Mouse (Mus musculus) stomach, embryonic 15.5 days (tissue): ENCODE measurements at regions not wholly inside any gene's neighbourhood (a gene's known extent, or its start where the extent isn't known, plus 50 kb on each side); places are given as distances from the start of the nearest gene placed in this dataset.

Experiments used
- ATAC-seq: fragments of 200-750 bp; cut with Nextera tagmentation; 2 replicates; pipeline ENCODE4 v1.8.0; 2017; ENCODE audit warnings: low read depth, moderate number of reproducible peaks, moderate TSS enrichment; ENCODE audit not compliant: insufficient read depth, low FRiP score
- H3K27ac ChIP-seq: fragments of 300-500 bp; sonication (generic); 2 replicates; pipeline ENCODE4 v1.5.1; 2015; ENCODE audit warnings: mild to moderate bottlenecking, inconsistent platforms
- H3K27me3 ChIP-seq: fragments of 300-500 bp; sonication (generic); replicated peaks from 2 replicates; pipeline ENCODE4 v1.6.1; 2015; ENCODE audit warnings: inconsistent platforms
- H3K36me3 ChIP-seq: fragments of 300-500 bp; sonication (generic); 2 replicates; pipeline ENCODE4 v1.6.1; 2015; ENCODE audit warnings: inconsistent platforms
- H3K4me1 ChIP-seq: fragments of 300-500 bp; sonication (generic); 2 replicates; pipeline ENCODE4 v1.6.1; 2015; ENCODE audit warnings: inconsistent platforms
- H3K4me2 ChIP-seq: fragments of 300-500 bp; sonication (generic); 2 replicates; pipeline ENCODE4 v1.6.1; 2015; ENCODE audit warnings: mild to moderate bottlenecking, inconsistent platforms
- H3K4me3 ChIP-seq: fragments of 300-500 bp; sonication (generic); replicated peaks from 2 replicates; pipeline ENCODE4 v1.5.1; 2015; ENCODE audit warnings: inconsistent platforms
- H3K9ac ChIP-seq: fragments of 300-500 bp; sonication (generic); 2 replicates; pipeline ENCODE4 v1.6.1; 2015; ENCODE audit warnings: inconsistent platforms
- H3K9me3 ChIP-seq: fragments of 300-500 bp; sonication (generic); 2 replicates; pipeline ENCODE4 v1.6.1; 2016; ENCODE audit warnings: inconsistent platforms
- WGBS: fragments of 180-500 bp; shearing (Covaris S2); methylation state at CpG from one replicate; pipeline ENCODE4 v1.1.7; 2015; 5-methylcytosine and 5-hydroxymethylcytosine counted together

GRCm38 (mm10) chr1:167163486-167163885 is 121.6 kb downstream of the Uck2 start:
- Histone ChIP-seq H3K27me3 (no peaks in the 10 kb centered on the region), H3K9ac (no peak overlapping the region), H3K36me3 (no peaks in the 10 kb centered on the region), H3K4me3 (no peak overlapping the region), H3K4me1 (no peaks in the 10 kb centered on the region), H3K4me2 (no peak overlapping the region), H3K9me3 (no peaks in the 10 kb centered on the region), H3K27ac (no peak overlapping the region)
- 0 out of 2 replicates have a peak, but pooled peaks have one; percentile 7 for ATAC-seq
- WGBS, result 16% methylated on average over 3 of the region's 3 CpGs

GRCm38 (mm10) chr1:167162495-167162894 is 122.6 kb downstream of the Uck2 start:
- H3K4me2 ChIP-seq, result no peak overlapping the region
- H3K9ac ChIP-seq, result no peak overlapping the region
- H3K27ac ChIP-seq, result no peak overlapping the region
- no peaks in the 10 kb centered on the region for H3K4me1 ChIP-seq
- no peak overlapping the region for H3K4me3 ChIP-seq
- WGBS, result 72% methylated on average over 8 of the region's 8 CpGs
- ATAC-seq, result no peak
- H3K36me3 ChIP-seq, result no peaks in the 10 kb centered on the region
- no peaks in the 10 kb centered on the region for H3K9me3 ChIP-seq
- H3K27me3 ChIP-seq, result no peaks in the 10 kb centered on the region

GRCm38 (mm10) chr1:167159536-167159935 is 125.6 kb downstream of the Uck2 start:
- Histone ChIP-seq H3K4me1 (no peaks in the 10 kb centered on the region), H3K4me2 (no peak overlapping the region), H3K27me3 (no peaks in the 10 kb centered on the region), H3K9ac (no peak overlapping the region), H3K27ac (no peak overlapping the region), H3K36me3 (no peaks in the 10 kb centered on the region), H3K4me3 (no peak overlapping the region), H3K9me3 (no peaks in the 10 kb centered on the region)
- 58% methylated on average over 1 of the region's 1 CpGs for WGBS
- ATAC-seq, result no peak

DNA sequence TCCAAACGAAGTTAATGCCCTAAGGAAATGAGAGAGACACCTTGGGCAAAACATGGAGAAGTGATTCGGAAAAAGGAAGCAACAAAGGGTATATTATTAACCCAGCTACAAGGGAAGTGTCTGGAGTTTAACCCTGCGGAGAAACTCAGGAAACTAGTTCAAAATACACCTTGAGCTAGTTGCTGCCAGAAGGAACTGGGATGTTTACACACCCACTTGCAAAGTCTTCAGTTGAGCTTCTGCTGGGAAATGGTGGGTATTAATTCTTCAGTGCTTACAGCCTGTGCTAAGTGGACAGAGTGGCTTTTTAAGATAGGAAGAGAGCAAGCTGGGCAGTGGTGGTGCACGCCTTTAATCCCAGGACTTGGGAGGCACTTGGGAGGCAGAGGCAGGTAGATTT is 132.7 kb downstream of the Uck2 start:
- Histone ChIP-seq H3K27me3 (no peaks in the 10 kb centered on the region), H3K27ac (no peak overlapping the region), H3K4me1 (no peaks in the 10 kb centered on the region), H3K4me2 (no peak overlapping the region), H3K4me3 (no peak overlapping the region), H3K9ac (no peak overlapping the region), H3K9me3 (no peaks in the 10 kb centered on the region), H3K36me3 (no peaks in the 10 kb centered on the region)
- no peak for ATAC-seq
- WGBS, result 71% methylated on average over 4 of the region's 4 CpGs

GRCm38 (mm10) chr1:167144335-167144734 is 140.8 kb downstream of the Uck2 start:
- H3K27me3 ChIP-seq, result no peaks in the 10 kb centered on the region
- no peak for ATAC-seq
- H3K9ac ChIP-seq, result no peak overlapping the region
- no peaks in the 10 kb centered on the region for H3K4me1 ChIP-seq
- WGBS, result 90% methylated on average over 3 of the region's 3 CpGs
- no peaks in the 10 kb centered on the region for H3K36me3 ChIP-seq
- H3K27ac ChIP-seq, result no peak overlapping the region
- no peaks in the 10 kb centered on the region for H3K9me3 ChIP-seq
- H3K4me3 ChIP-seq, result no peak overlapping the region
- H3K4me2 ChIP-seq, result no peak overlapping the region

- Histone ChIP-seq H3K27ac (no peak overlapping the region), H3K4me3 (no peak overlapping the region), H3K4me2 (no peak overlapping the region), H3K36me3 (no peaks in the 10 kb centered on the region), H3K9ac (no peak overlapping the region), H3K9me3 (no peaks in the 10 kb centered on the region), H3K4me1 (no peaks in the 10 kb centered on the region), H3K27me3 (no peaks in the 10 kb centered on the region)
- WGBS, result 81% methylated on average over 4 of the region's 4 CpGs
- no peak for ATAC-seq
Observed at GRCm38 (mm10) chr1:167143797-167144196, 141.3 kb downstream of the Uck2 start.
